Mouse (Mus musculus) kidney, adult 11 months (tissue): ENCODE data around the gene Kcnq1.

Source experiments
- DNase-seq: peaks from one replicate; pipeline ENCODE4 v3.0.0; 2022

Kcnq1 gene

GRCm38 (mm10) chr7:143373265-143373664, 267.1 kb downstream of the Kcnq1 start:
- no peak for DNase-seq

- no peak for DNase-seq
These were observed 269.8 kb downstream of the Kcnq1 start for GRCm38 (mm10) chr7:143375945-143376344.

GRCm38 (mm10) chr7:143380466-143381073, 274.4 kb downstream of the Kcnq1 start:
- no peak for DNase-seq

- DNase-seq, result no peak
These were observed 280.5 kb downstream of the Kcnq1 start for GRCm38 (mm10) chr7:143386632-143387031.

GRCm38 (mm10) chr7:143388783-143389695, 282.9 kb downstream of the Kcnq1 start:
- peak; percentile 69 for DNase-seq

GRCm38 (mm10) chr7:143389860-143390259, 283.7 kb downstream of the Kcnq1 start:
- DNase-seq, result no peak

- DNase-seq, result no peak
These were observed 284.3 kb downstream of the Kcnq1 start for GRCm38 (mm10) chr7:143390277-143390948.

GRCm38 (mm10) chr7:143395113-143395563, 289.0 kb downstream of the Kcnq1 start:
- no peak for DNase-seq

- no peak for DNase-seq
These were observed 293.6 kb downstream of the Kcnq1 start for GRCm38 (mm10) chr7:143399756-143400155.

- no peak for DNase-seq
These were observed 294.4 kb downstream of the Kcnq1 start for GRCm38 (mm10) chr7:143400599-143400998.

GRCm38 (mm10) chr7:143401429-143402016, 295.4 kb downstream of the Kcnq1 start:
- no peak for DNase-seq

GRCm38 (mm10) chr7:143404296-143404695, 298.1 kb downstream of the Kcnq1 start:
- no peak for DNase-seq

- DNase-seq, result peak; percentile 75
These were observed 301.9 kb downstream of the Kcnq1 start for GRCm38 (mm10) chr7:143407931-143408501.

GRCm38 (mm10) chr7:143408615-143409021, 302.5 kb downstream of the Kcnq1 start:
- no peak for DNase-seq

GRCm38 (mm10) chr7:143412606-143413005, 306.4 kb downstream of the Kcnq1 start:
- DNase-seq, result peak; percentile 30

- no peak for DNase-seq
These were observed 308.9 kb downstream of the Kcnq1 start for GRCm38 (mm10) chr7:143415070-143415469.

GRCm38 (mm10) chr7:143416406-143416805, 310.2 kb downstream of the Kcnq1 start:
- no peak for DNase-seq

GRCm38 (mm10) chr7:143417875-143418274, 311.7 kb downstream of the Kcnq1 start:
- DNase-seq, result no peak

- DNase-seq, result peak; percentile 31
These were observed 313.5 kb downstream of the Kcnq1 start for GRCm38 (mm10) chr7:143419585-143420160.

GRCm38 (mm10) chr7:143428142-143428813, 322.1 kb downstream of the Kcnq1 start:
- no peak for DNase-seq

- DNase-seq, result no peak
These were observed 322.8 kb downstream of the Kcnq1 start for GRCm38 (mm10) chr7:143428814-143429499.
